Mouse (Mus musculus): Measurements from ENCODE around the gene Grm6. TPM values are rescaled to one million over a fixed set of nuclear protein-coding genes. Genes with fewer than 3 reads are reported as not detected.

The Grm6 gene
- total RNA-seq, 2 experiments from 2014 or later: 0.08 TPM; not detected in 1

DNA sequence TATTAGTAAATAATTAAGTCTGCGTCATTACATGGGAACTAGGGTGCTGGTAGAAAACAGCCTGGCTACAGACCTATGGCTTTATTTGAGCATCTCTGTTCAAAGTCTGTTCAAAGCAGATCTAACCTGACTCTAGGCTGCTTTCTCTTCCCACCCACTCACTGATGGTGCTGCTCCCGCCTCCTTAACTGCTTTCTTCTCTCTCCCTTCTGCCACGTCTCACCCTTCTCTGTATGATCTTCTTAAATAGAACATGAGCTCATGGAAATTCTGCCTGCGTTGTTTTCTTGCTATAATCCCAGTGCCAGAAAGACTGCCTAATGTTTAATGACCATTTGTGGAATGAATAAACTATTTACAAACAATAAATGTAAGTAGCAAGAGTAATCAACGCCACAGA is 57.7 kb downstream of the Grm6 start:
- DNase-seq (ENCODE audit: extremely low spot score in 1 of 2, low spot score in 2 of 2): no peak
- intact Hi-C loops (cut with DNase I): no loop called here

GRCm38 (mm10) chr11:50913301-50913700 is 62.8 kb downstream of the Grm6 start:
- DNase-seq (ENCODE audit: extremely low spot score in 1 of 2, low spot score in 2 of 2): no peak
- intact Hi-C loops (cut with DNase I): no loop called here

DNA sequence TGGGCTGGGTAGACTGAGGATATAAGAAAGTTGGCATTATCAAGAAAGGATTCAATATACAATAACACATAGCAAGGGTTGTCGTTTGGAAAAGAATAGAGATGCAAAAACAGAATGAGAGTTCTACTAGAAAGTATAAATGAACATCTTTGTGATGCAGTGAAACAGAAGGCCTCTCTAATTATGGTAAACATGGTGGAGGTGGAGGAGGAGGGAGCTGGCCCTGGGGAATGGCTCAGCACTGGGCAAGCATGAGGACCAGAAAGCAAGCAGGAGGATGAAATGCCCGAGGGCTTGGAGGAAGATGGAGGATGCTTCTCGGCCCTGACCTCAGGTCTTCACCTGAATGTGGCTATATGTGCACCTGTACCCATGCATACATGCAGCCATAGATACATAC is 64.0 kb downstream of the Grm6 start:
- no peak for DNase-seq (ENCODE audit: extremely low spot score in 1 of 2, low spot score in 2 of 2)
- intact Hi-C loops (cut with DNase I): no loop called here

Other genes starting within 250 kb of the Grm6 start
- gene Adamts2, start 248.6 kb upstream of the Grm6 start, total RNA-seq (2021): 10 to 100 TPM; 11.1 to 14.3 TPM
- gene Zfp354c, start 23.0 kb upstream of the Grm6 start, total RNA-seq (2021): 10 to 100 TPM; 63.3 to 63.8 TPM
- gene Zfp879, start 9.1 kb upstream of the Grm6 start, total RNA-seq (2021): 1 to 10 TPM; 3.9 to 4.3 TPM
- gene Zfp454, start 37.0 kb downstream of the Grm6 start, total RNA-seq (2021): 1 to 10 TPM; 6.0 to 6.4 TPM
- 10 to 100 TPM; 22.7 to 23.4 TPM for gene Zfp2, start 65.5 kb downstream of the Grm6 start, total RNA-seq (2021)
- 1 to 10 TPM; 4.8 to 5.2 TPM for gene Zfp354b, start 80.9 kb downstream of the Grm6 start, total RNA-seq (2021)
- gene 4933414I15Rik, start 93.1 kb downstream of the Grm6 start, total RNA-seq (2021): not detected
- gene Prop1, start 103.1 kb downstream of the Grm6 start, total RNA-seq (2021): not detected
- not detected for gene Olfr1378, start 115.8 kb downstream of the Grm6 start, total RNA-seq (2021)
- gene Olfr1377, start 131.3 kb downstream of the Grm6 start, total RNA-seq (2021): not detected
- gene Olfr51, start 152.9 kb downstream of the Grm6 start, total RNA-seq (2021): not detected
- not detected for gene Olfr54, start 163.6 kb downstream of the Grm6 start, total RNA-seq (2021)
- not detected for gene Olfr1375, start 197.4 kb downstream of the Grm6 start, total RNA-seq (2021)
- 10 to 100 TPM in 1 of 2 experiments, 1 to 10 TPM in 1; 9.7 to 10.6 TPM for gene Zfp354a, start 208.6 kb downstream of the Grm6 start, total RNA-seq (2021)